In the genomic region with DNA sequence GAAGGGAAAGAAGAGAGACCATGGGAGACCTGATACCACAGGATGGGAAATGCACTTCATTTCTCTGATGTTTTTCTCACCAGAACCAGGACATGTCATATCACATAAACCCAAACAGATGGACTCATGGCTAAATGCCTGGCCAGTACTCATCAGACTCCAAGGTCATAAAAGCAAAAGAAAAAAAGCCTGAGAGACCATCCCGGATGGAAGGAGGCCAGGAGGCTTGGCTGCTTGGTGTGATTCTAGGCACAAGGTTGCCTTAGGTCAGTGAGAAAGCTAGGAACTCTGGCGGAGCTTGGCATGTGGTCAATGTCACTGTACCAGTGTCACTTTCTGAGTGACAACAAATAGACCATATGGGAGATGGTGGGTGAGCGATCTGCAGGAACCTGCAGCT, we compare ENCODE assay signal across 13 mouse cellular contexts. TPM values are rescaled to one million over a fixed set of nuclear protein-coding genes. Genes with fewer than 3 reads are reported as not detected.
DNase-seq lines count a peak whose midpoint lies in the region; ATAC-seq lines count a peak whose summit lies in the region.
"Had no signal": no experiment of that assay in that cellular context is flagged by ENCODE, and none has a peak within 500 bp of the region (broad histone marks: within the 10 kb centered on the region; RNA-seq: fewer than 3 reads in every experiment).

No protein-coding gene starts in this region.

- H3K4me2 ChIP-seq in kidney, embryonic 15.5 days = no peak overlapping the region
- H3K4me2 ChIP-seq: embryonic facial prominence, embryonic 15.5 days had no signal

- no peaks in the 10 kb centered on the region for H3K4me1 ChIP-seq in kidney, embryonic 15.5 days
- H3K4me1 ChIP-seq: embryonic facial prominence, embryonic 15.5 days had no signal

- no peak overlapping the region for H3K4me3 ChIP-seq in kidney, embryonic 15.5 days (replicated peaks)
- H3K4me3 ChIP-seq: embryonic facial prominence, embryonic 15.5 days had no signal

- no peak overlapping the region for H3K9ac ChIP-seq in kidney, embryonic 15.5 days
- H3K9ac ChIP-seq: embryonic facial prominence, embryonic 15.5 days had no signal

- no peaks in the 10 kb centered on the region for H3K27me3 ChIP-seq in kidney, embryonic 15.5 days
- H3K27me3 ChIP-seq: embryonic facial prominence, embryonic 15.5 days had no signal

- peak; percentile 16 to 24 for DNase-seq in kidney, postnatal 36 days
- peak; percentile 49 for DNase-seq in adrenal gland, adult 8-10 months
- DNase-seq in gastrocnemius, postnatal 10 days = peak; percentile 34
- peak; percentile 22 for DNase-seq in lung, postnatal 36 days
- DNase-seq in frontal cortex, postnatal 10 days (ENCODE audit: low spot score in 2 of 2) = no peak
- no peak for DNase-seq in right cerebral cortex, postnatal 36 days (ENCODE audit: low spot score in 2 of 2)
- DNase-seq: midbrain, embryonic 14.5 days; right cerebral cortex, postnatal 14 days; thymus, postnatal 4 days had no signal

- H3K9me3 ChIP-seq in kidney, embryonic 15.5 days (replicated peaks) = no peaks in the 10 kb centered on the region
- H3K9me3 ChIP-seq: embryonic facial prominence, embryonic 15.5 days had no signal

- no peak overlapping the region for H3K27ac ChIP-seq in kidney, embryonic 15.5 days
- H3K27ac ChIP-seq: embryonic facial prominence, embryonic 15.5 days had no signal

- no peaks in the 10 kb centered on the region for H3K36me3 ChIP-seq in kidney, embryonic 15.5 days
- H3K36me3 ChIP-seq: embryonic facial prominence, embryonic 15.5 days had no signal

- 69% methylated on average over 3 of the region's 3 CpGs for whole genome bisulfite sequencing in kidney, embryonic 15.5 days

- no peak for ATAC-seq in kidney, embryonic 15.5 days (replicated peaks; ENCODE audit: low FRiP score)

RNA-seq across cellular contexts. Expression of a gene that starts 9.1 kb away (rescaled TPM):
- 11.9 and 15.7 TPM in 2 replicates for polyA plus RNA-seq in kidney, embryonic 15.5 days (2015; fragmentation: Nextera tagmentation; extraction: Ambion mirVana)
- 10 to 100 TPM; 24.6 to 32.1 (median 28.2) TPM for total RNA-seq in adrenal gland, adult 8-10 months (2022)
- 1 to 10 TPM; 3.9 to 4.7 TPM for total RNA-seq in gastrocnemius, postnatal 10 days (2021)

RNA-seq across cellular contexts. Expression of a gene that starts 29.1 kb away (rescaled TPM):
- not detected in 2 replicates for polyA plus RNA-seq in kidney, embryonic 15.5 days (2015; fragmentation: Nextera tagmentation; extraction: Ambion mirVana)
- not detected for total RNA-seq in adrenal gland, adult 8-10 months (2022)
- not detected for total RNA-seq in gastrocnemius, postnatal 10 days (2021)
- total RNA-seq: left cerebral cortex, postnatal 36 days; MEL had no signal
- polyA plus RNA-seq: midbrain, embryonic 14.5 days had no signal

RNA-seq across cellular contexts. Expression of a gene that starts 44.5 kb away (rescaled TPM):
- 2.9 and 7.1 TPM in 2 replicates for polyA plus RNA-seq in kidney, embryonic 15.5 days (2015; fragmentation: Nextera tagmentation; extraction: Ambion mirVana)
- 10 to 100 TPM in 2 of 4 experiments, 1 to 10 TPM in 2; 7.4 to 11.2 (median 9.6) TPM for total RNA-seq in adrenal gland, adult 8-10 months (2022)
- total RNA-seq in gastrocnemius, postnatal 10 days (2021) = 10 to 100 TPM; 11.0 to 22.2 TPM
- total RNA-seq: MEL had no signal

Comparison
In these comparisons a context has a peak if more than half of its experiments do, and no peak if none do; other contexts are left out.
1. DNase-seq: peak in kidney, postnatal 36 days (2 of 2), adrenal gland, adult 8-10 months (single experiment), gastrocnemius, postnatal 10 days (single experiment) and lung, postnatal 36 days (single experiment); none in frontal cortex, postnatal 10 days (0 of 2) and right cerebral cortex, postnatal 36 days (0 of 2).
2. RNA of a gene that starts 9.1 kb away (total RNA-seq): 24.6 to 32.1 TPM in adrenal gland, adult 8-10 months; 3.9 to 4.7 TPM in gastrocnemius, postnatal 10 days; every median in the first group is over 4 times any median in the second.